Mouse (Mus musculus) adipose tissue, adult 10 weeks (tissue): ENCODE data around the gene St7l. TPM values are rescaled to one million over a fixed set of nuclear protein-coding genes. Genes with fewer than 3 reads are reported as not detected.

Experiments used
- polyA plus RNA-seq: library from polyadenylated mRNA; stranded (reverse); fragments of 350-450 nt; fragmentation: Illumina TruSeq; extraction: RNeasy Lipid Tissue Mini Kit (QIAGEN cat#74804); gene quantifications from one replicate; pipeline ENCODE4 v1.2.3, GENCODE M21; 2014; ENCODE audit warnings: low read depth, low replicate concordance

St7l gene
- 15.3 TPM for polyA plus RNA-seq

GRCm38 (mm10) chr3:104863786-104864650, at the start of gene St7l, which contains the start of gene Capza1:
Gene St7l, plus strand, starts transcription at chr3:104864005.
Gene Capza1, minus strand, starts transcription at chr3:104864505.

GRCm38 (mm10) chr3:104817991-104818748, 45.6 kb upstream of the St7l start, which contains the start of gene Mov10:
Gene Mov10, minus strand, starts transcription at chr3:104818563.

GRCm38 (mm10) chr3:104961066-104962059, 97.6 kb downstream of the St7l start, which contains the start of gene Wnt2b:
Gene Wnt2b, minus strand, starts transcription at chr3:104961921.

Other genes with a start within 250 kb of the St7l start
- 23.4 TPM for gene Slc16a1, start 225.3 kb upstream of the St7l start, polyA plus RNA-seq
- 6.2 TPM for gene Ppm1j, start 82.9 kb upstream of the St7l start, polyA plus RNA-seq
- gene Fam19a3, start 82.2 kb upstream of the St7l start, polyA plus RNA-seq, result 0.27 TPM
- gene Rhoc, start 75.6 kb upstream of the St7l start, polyA plus RNA-seq, result 98.6 TPM
- 9.7 TPM for gene Mov10, start 45.4 kb upstream of the St7l start, polyA plus RNA-seq
- 63.8 TPM for gene Capza1, start 500 bp downstream of the St7l start, polyA plus RNA-seq
- gene Wnt2b, start 97.9 kb downstream of the St7l start, polyA plus RNA-seq, result 8.5 TPM
- gene Cttnbp2nl, start 189.1 kb downstream of the St7l start, polyA plus RNA-seq, result 17.3 TPM
- not detected for gene 4930564D02Rik, start 202.8 kb downstream of the St7l start, polyA plus RNA-seq